Mouse (Mus musculus) lung, postnatal 36 days (tissue): ENCODE measurements around the gene Vmn1r195.
"Not testable (repeated sequence)": the region's sequence is repeated elsewhere in the genome, so short reads cannot be mapped to it uniquely, and the experiment has no call there.

Experiments used
- DNase-seq: peaks from one replicate; pipeline ENCODE4 v3.0.0; 2022; ENCODE audit warnings: mixed read lengths

Gene Vmn1r195

GRCm38 (mm10) chr13:22270222-22270621, at the start of gene Vmn1r195:
Vmn1r195 (plus strand) TSS chr13:22270522.
- not testable (repeated sequence) for DNase-seq

DNA sequence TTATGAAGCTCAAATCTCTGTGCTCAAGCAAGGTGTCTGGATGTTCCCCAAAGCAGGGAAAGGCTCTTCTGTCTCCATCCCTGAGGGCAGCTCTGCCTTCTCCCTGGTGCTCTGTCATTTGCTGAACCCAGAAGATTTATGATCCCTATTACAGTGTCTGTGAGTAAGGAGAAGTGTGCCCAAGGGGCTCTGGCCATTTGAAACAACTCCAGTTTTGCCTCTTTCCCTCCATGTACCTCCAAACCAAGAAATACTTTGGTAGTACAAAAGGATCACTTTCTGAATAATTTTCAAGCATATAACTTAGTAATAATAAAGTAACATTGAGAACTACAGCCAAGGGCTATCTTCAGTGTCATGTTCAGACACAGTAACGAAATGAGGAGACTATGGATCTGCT, 47.3 kb upstream of the Vmn1r195 start, which contains the start of gene Vmn1r193:
Gene Vmn1r193 (minus strand): TSS at position 101 of the 400 bp plus-strand sequence.
- DNase-seq = not testable (repeated sequence)

DNA sequence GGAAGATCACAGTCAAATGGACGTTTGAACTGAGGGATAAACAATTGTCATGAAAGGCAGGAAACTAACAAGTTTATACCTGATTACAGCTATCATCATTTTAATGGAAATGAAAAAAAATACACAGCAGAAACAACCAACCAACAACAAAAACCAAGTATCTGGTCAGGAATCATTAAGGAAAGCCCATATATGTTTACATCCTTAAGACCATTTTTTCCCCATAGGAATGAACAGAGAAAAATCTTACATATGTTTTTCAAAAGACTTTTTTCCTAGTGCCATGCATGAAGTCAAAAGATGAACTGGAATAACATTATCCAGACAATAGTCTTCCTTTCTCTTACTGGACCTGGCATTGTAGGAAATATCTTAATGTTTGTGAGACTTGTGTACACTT, 26.4 kb upstream of the Vmn1r195 start, which contains the start of gene Vmn1r194:
Gene Vmn1r194 (plus strand): TSS at position 301 of the 400 bp plus-strand sequence.
- DNase-seq = no peak

DNA sequence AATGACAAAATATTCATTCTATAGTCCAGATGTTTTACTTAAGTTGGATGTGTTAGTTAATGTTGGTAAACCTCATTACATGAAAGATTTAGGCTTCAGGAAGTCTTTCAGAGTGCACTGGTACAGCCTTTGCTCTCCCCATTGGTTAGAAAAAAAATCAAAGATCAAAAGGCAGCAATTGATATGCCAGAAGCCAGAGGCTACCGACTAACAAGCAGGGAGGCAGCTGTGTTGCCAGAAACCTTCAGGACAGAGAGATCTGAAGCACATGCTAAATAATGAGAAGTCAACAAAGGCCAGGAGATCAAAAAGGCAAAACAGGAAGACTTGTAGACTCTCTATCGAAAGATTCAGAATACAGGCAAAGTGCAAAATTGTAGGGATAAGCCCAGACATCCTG, 1.4 kb downstream of the Vmn1r195 start:
- DNase-seq = no peak

DNA sequence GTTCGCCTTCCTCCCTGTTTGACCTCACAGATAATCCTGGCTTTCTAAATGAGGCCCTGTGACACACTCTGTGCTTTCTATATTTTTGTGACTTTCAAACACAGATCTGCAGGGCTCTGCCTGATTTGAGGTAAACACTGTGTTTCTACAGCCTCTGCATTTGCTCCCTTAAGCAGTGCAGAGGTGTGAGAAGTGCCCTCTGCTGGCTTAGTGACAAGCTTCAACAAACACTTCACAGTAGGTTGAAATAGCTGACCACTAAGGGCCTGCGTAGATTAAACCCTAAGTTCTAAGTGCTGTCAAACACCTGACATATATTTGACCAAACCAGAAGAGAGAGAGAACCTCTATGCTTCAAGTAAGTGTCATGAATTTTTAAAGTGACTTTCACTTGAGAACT, 14.3 kb downstream of the Vmn1r195 start:
- peak; percentile 21 for DNase-seq

GRCm38 (mm10) chr13:22289620-22290019, 19.3 kb downstream of the Vmn1r195 start, which contains the start of gene Vmn1r196:
Vmn1r196 (plus strand) TSS chr13:22289920.
- no peak for DNase-seq

DNA sequence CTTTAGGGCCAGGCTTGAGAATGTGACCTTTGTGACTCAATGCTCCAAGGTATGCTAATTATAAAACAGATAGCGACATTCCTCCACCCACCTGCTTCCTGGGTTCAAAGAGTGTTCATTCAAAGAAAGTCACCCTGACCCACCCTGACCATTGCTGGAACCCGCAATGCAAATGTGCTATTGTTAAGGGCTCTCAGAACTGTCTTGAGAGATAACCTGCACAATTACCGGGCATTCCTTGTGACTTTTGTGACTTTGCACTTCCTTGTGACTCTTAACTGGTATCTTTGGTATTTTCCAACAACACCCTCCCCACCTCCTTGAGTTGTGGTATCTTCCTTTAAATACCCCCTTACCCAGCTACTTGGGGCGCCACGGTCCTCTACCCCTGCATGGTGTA, 37.8 kb downstream of the Vmn1r195 start:
- not testable (repeated sequence) for DNase-seq

GRCm38 (mm10) chr13:22315361-22315760, 45.0 kb downstream of the Vmn1r195 start:
- no peak for DNase-seq

- no peak for DNase-seq
These were observed 47.0 kb downstream of the Vmn1r195 start for GRCm38 (mm10) chr13:22317366-22317765.

- no peak for DNase-seq
These were observed 49.8 kb downstream of the Vmn1r195 start for GRCm38 (mm10) chr13:22320091-22320490.

DNA sequence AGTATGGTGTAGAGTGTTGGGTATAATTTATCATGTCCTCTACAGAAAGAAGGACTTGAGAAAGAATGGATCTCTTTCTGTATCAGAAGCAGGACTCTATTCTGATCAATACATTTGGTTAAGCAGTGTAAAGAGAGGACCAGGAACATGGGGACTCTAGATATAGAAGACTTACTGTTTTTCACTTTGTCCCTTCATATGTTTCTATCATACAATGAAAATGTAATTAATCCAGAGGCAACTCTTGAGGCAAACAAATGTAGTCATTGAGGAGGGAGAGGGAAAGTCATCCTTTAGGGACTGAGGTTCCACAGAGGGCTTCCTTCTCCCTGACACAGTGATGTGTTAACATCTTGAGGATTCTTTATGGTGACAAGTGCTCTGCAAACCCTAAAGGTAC, 54.0 kb downstream of the Vmn1r195 start, which contains the start of gene Vmn1r197:
Gene Vmn1r197 (plus strand): TSS at position 301 of the 400 bp plus-strand sequence.
- DNase-seq = no peak
